Mouse (Mus musculus): Measurements from ENCODE around the gene Sord.

- TF ChIP-seq POLR2A (IDR thresholded peaks at IDR 0.05; ENCODE audit: insufficient read depth, low read length) (no peak), EP300 (IDR thresholded peaks at IDR 0.05; ENCODE audit: insufficient read depth, low read depth, low read length) (no peak)
Observed at GRCm38 (mm10) chr2:122194509-122194929, 40.0 kb upstream of the Sord start.

All from ES-Bruce4 (cell line).